Mouse (Mus musculus) gastrocnemius, postnatal 14 days (tissue): ENCODE results near the gene Ttl. TPM values are rescaled to one million over a fixed set of nuclear protein-coding genes. Genes with fewer than 3 reads are reported as not detected.

Experiments
- DNase-seq: peaks from one replicate; pipeline ENCODE4 v3.0.0; 2021; ENCODE audit warnings: mixed read lengths
- intact Hi-C: fragments of 180-260 bp; cut with DNase I; formaldehyde crosslinking; loops from one replicate; pipeline ENCODE4 v1.15.1; 2025; ENCODE audit warnings: low total_unique reads
- total RNA-seq, 2 experiments: library from RNA; stranded (reverse); gene quantifications; 2 replicates each; pipeline ENCODE4 v1.2.3; 2021

Ttl gene
- total RNA-seq, 2 experiments from 2014 or later: 5.6 to 7.3 TPM

- intact Hi-C loops: no loop called here
- no peak for DNase-seq
Measured at GRCm38 (mm10) chr2:129079194-129079593, 13.5 kb downstream of the Ttl start.

- intact Hi-C loops: loop anchor here (10.0 kb wide), 1 partner anchor 136 kb away; the partner anchor contains the start of gene Zc3h8
- no peak for DNase-seq
Measured at GRCm38 (mm10) chr2:129081097-129081496, 15.4 kb downstream of the Ttl start.

- DNase-seq: no peak
- intact Hi-C loops: loop anchor here (10.0 kb wide), 1 partner anchor 139 kb away; the partner anchor contains the start of gene Zc3h8
Measured at GRCm38 (mm10) chr2:129083514-129083913, 17.8 kb downstream of the Ttl start.

- DNase-seq: no peak
- intact Hi-C loops: loop anchor here (10.0 kb wide), 1 partner anchor 140 kb away; the partner anchor contains the start of gene Zc3h8
Measured at GRCm38 (mm10) chr2:129084959-129085358, 19.2 kb downstream of the Ttl start.

GRCm38 (mm10) chr2:129087520-129087919 lies 21.8 kb downstream of the Ttl start:
- intact Hi-C loops: loop anchor here (10.0 kb wide), 1 partner anchor 143 kb away; the partner anchor contains the start of gene Zc3h8
- DNase-seq: no peak

GRCm38 (mm10) chr2:129090370-129090769 lies 24.6 kb downstream of the Ttl start:
- intact Hi-C loops: no loop called here
- DNase-seq: no peak

GRCm38 (mm10) chr2:129092810-129093209 lies 27.1 kb downstream of the Ttl start:
- intact Hi-C loops: no loop called here
- DNase-seq: peak; percentile 7

- intact Hi-C loops: no loop called here
- no peak for DNase-seq
Measured at GRCm38 (mm10) chr2:129093926-129094724, 28.4 kb downstream of the Ttl start.

- peak; percentile 92 for DNase-seq
- intact Hi-C loops: no loop called here
Measured at GRCm38 (mm10) chr2:129100784-129101310, 35.1 kb downstream of the Ttl start, which contains the start of gene Polr1b. Polr1b (plus strand) TSS chr2:129100995.

GRCm38 (mm10) chr2:129112924-129113323 lies 47.2 kb downstream of the Ttl start:
- no peak for DNase-seq
- intact Hi-C loops: no loop called here

- intact Hi-C loops: no loop called here
- DNase-seq: no peak
Measured at GRCm38 (mm10) chr2:129115706-129116367, 50.1 kb downstream of the Ttl start.

- intact Hi-C loops: no loop called here
- DNase-seq: no peak
Measured at GRCm38 (mm10) chr2:129116368-129116739, 50.6 kb downstream of the Ttl start.

- no peak for DNase-seq
- intact Hi-C loops: no loop called here
Measured at GRCm38 (mm10) chr2:129118061-129118460, 52.3 kb downstream of the Ttl start.

- intact Hi-C loops: no loop called here
- DNase-seq: no peak
Measured at GRCm38 (mm10) chr2:129121986-129122385, 56.2 kb downstream of the Ttl start.

GRCm38 (mm10) chr2:129129412-129129929 lies 63.7 kb downstream of the Ttl start, which contains the start of gene Chchd5:
Chchd5 (plus strand) TSS chr2:129129700.
- intact Hi-C loops: no loop called here

GRCm38 (mm10) chr2:129129987-129130545 lies 64.3 kb downstream of the Ttl start:
- intact Hi-C loops: no loop called here
- peak; percentile 20 for DNase-seq

More at GRCm38 (mm10) chr2:129129412-129129929, 63.7 kb downstream of the Ttl start, which contains the start of gene Chchd5:
- peak; percentile 90 for DNase-seq

- intact Hi-C loops: no loop called here
- no peak for DNase-seq
Measured at GRCm38 (mm10) chr2:129130776-129131175, 65.0 kb downstream of the Ttl start.

GRCm38 (mm10) chr2:129132231-129132630 lies 66.5 kb downstream of the Ttl start:
- intact Hi-C loops: no loop called here
- no peak for DNase-seq

GRCm38 (mm10) chr2:129133006-129133805 lies 67.5 kb downstream of the Ttl start:
- no peak for DNase-seq
- intact Hi-C loops: no loop called here
